Mouse (Mus musculus): ENCODE measurements around the gene Lix1l. TPM values are rescaled to one million over a fixed set of nuclear protein-coding genes. Genes with fewer than 3 reads are reported as not detected.
"Not testable (repeated sequence)": the region's sequence is repeated elsewhere in the genome, so short reads cannot be mapped to it uniquely, and the experiment has no call there.

The Lix1l gene
- total RNA-seq, 2 experiments from 2014 or later = 24.4 to 27.4 TPM

DNA sequence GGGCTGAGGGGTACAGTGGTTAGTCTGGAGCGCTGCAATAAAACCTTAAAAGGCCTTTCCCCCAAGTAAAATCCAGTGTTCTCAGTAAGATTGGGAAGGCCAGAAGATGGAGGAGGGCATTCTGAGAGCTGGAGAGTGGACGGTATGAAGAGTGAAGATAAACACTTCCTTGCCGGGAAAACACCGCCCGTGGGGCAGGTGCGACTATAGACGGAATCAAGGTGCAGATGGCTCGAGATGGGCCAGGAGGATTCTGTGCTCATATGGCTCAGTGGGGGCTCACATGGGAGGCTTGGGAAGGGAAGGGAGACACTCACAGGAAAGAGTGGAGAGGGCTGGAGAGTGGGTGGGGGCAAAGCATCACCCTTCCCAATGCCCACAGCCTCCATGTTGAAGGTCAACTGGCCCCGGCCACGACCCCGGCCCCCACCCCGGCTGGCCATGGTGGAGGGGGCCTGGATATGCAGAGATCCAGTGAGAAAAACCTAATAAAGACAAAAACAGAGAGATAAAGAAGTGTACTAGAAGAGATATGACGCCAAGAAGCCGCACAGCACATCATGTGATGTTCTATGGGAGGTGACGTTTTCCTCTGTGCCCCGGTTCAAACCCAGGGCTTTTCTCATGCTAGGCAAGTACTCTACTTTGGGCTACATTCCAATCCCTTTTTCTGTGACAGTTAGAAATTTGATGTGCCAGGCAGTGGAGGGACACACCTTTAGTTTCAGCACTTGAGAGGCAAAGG is 19.0 kb upstream of the Lix1l start:
- no peak for DNase-seq

- DNase-seq = peak in 1 of 2 experiments; percentile 5
Observed at GRCm38 (mm10) chr3:96583386-96583785, 17.6 kb upstream of the Lix1l start.

GRCm38 (mm10) chr3:96590657-96591056 is 10.3 kb upstream of the Lix1l start:
- no peak for DNase-seq

- DNase-seq = peak; percentile 52 to 72
Observed at GRCm38 (mm10) chr3:96593374-96593773, 7.6 kb upstream of the Lix1l start.

GRCm38 (mm10) chr3:96593790-96594560 is 7.0 kb upstream of the Lix1l start, which contains the start of gene Polr3gl:
Gene Polr3gl, minus strand, starts transcription at chr3:96594181.
- peak; percentile 97 to 98 for DNase-seq

- DNase-seq = no peak
Observed at GRCm38 (mm10) chr3:96594851-96595250, 6.1 kb upstream of the Lix1l start.

DNA sequence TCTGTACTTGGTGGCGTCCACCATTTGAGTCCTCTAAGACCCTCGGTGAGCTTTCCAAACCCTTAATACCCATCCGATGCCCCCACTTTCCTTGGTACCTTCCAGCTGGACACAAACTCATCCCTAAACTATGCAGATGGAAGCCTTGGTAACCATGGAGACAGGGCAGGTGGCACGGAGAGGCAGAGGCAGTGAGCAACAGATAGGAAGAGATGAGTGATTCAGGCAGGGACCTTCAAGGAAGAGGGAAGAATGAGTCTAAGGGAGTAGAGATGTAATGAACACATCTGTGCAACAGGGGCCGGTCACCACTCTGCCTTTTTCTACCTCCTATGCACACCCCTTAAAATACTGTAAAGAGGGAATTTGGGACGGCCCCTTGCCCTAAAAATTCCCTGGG is 5.3 kb upstream of the Lix1l start:
- DNase-seq = no peak

DNA sequence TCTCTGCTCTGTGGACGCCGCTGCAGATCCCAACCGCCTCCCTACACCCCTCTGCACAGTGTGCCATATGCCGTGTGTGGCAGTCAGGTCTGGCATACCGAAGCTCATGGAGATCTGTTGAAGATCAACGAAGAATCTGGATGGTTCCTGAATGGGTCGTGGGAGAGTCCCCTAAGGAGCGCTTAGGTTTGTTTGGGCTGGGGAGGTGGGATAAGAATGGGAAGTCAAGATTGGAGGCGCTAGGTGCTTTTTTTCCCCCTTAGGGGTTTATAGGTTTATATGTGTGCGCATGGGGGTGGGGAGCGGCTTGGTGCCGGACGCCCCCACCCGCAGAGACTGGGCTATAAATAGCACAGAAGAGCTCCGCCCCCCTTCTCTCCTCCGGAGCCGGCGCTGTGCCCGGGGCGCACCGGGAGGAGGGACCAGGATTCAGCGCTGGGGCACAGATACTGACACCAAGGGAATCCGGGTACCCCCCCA is 4.7 kb upstream of the Lix1l start, which contains the start of gene Ankrd34a:
Gene Ankrd34a, plus strand, starts transcription at position 409 of the 480 bp plus-strand sequence.
- peak; percentile 77 to 79 for DNase-seq

- no peak for DNase-seq
Observed at GRCm38 (mm10) chr3:96596855-96597254, 4.1 kb upstream of the Lix1l start.

DNA sequence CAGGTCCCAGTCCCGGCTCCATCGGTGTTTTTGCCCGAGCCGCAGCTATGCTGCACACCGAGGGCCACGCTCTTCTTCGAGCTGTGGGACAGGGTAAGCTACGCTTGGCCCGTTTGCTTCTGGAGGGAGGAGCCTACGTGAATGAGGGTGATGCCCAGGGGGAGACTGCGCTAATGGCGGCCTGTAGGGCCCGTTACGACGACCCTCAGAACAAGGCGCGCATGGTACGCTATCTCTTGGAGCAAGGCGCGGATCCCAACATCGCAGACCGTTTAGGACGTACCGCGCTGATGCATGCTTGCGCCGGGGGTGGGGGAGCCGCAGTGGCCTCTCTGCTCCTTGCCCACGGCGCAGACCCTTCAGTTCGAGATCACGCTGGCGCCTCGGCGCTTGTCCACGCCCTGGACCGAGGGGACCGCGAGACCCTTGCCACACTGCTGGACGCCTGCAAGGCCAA is 3.5 kb upstream of the Lix1l start:
- peak in 1 of 2 experiments; percentile 55 for DNase-seq

DNA sequence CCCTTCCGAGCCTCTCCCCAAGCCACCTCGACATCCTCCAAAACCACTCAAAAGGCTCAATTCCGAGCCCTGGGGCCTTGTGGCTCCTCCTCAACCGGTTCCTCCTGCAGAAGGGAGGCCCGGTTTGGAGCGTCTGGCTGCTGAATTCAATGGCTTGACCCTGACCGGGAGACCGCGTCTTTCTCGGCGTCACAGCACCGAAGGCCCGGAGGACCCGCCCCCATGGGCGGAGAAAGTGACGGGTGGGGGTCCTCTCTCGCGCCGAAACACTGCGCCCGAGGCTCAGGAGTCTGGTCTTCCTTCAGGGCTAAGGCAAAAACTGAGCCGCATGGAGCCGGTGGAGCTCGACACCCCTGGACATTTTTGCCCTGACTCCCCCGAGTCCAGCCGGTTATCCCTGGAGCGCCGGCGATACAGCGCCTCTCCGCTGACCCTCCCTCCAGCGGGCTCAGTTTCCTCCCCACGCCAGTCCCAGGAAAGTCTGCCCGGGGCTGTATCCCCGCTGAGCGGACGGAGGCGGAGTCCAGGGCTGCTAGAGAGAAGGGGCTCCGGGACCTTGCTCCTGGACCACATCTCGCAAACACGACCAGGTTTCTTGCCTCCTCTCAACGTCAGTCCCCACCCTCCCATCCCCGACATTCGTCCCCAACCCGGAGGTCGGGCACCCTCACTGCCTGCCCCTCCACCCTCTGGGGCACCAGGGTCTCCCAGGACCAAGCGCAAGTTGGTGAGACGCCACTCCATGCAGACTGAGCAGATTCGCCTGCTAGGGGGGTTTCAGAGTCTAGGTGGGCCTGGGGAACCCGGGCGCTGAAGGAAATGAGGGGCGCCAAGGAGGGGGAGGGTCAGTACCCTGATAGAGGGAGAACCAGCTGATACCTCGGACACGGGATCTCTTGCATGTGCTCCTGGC is 2.5 kb upstream of the Lix1l start:
- peak; percentile 88 to 89 for DNase-seq

- no peak for DNase-seq
Observed at GRCm38 (mm10) chr3:96599069-96599393, 1.9 kb upstream of the Lix1l start.

DNA sequence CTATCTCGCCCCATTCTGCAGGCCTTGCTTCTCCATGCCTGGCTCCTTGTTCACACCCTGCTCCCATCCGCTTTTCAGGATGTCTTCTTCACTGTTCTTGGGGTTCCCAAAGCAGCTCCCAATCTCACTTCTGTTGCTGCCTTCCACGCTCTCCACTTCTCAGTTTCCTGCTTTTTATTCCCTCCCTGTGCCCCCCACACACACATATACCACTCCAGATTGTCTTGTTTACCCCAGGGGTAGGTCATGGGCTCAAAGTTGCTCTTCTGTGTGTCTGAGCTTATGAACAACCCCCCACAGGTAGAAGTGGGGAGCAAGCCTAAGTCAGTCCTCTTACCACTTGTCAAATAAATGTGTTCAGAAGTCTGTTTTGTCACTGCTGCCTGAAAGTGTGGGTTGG is 1.5 kb upstream of the Lix1l start:
- DNase-seq = no peak

GRCm38 (mm10) chr3:96601251-96601787 is 370 bp downstream of the Lix1l start:
- DNase-seq = peak; percentile 88 to 91

- DNase-seq = peak; percentile 59 to 70
Observed at GRCm38 (mm10) chr3:96601941-96602703, 1.2 kb downstream of the Lix1l start.

- DNase-seq = no peak
Observed at GRCm38 (mm10) chr3:96602704-96603084, 1.7 kb downstream of the Lix1l start.

- peak in 1 of 2 experiments; percentile 38 for DNase-seq
Observed at GRCm38 (mm10) chr3:96603311-96603710, 2.4 kb downstream of the Lix1l start.

DNA sequence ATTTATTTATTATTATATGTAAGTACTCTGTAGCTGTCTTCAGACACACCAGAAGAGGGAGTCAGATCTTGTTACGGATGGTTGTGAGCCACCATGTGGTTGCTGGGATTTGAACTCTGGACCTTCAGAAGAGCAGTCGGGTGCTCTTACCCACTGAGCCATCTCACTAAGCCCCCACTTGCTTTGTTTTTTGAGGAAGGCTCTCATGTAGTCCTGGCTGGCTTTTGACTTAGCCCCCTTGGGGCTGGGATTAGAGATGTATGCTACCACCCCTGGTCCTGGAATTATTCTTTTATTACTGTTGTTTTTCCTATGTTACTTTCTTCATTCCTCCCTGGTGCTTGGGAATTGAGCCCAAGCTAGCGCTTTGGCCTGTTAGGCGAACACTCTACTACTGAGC is 5.1 kb downstream of the Lix1l start:
- not testable (repeated sequence) for DNase-seq

DNA sequence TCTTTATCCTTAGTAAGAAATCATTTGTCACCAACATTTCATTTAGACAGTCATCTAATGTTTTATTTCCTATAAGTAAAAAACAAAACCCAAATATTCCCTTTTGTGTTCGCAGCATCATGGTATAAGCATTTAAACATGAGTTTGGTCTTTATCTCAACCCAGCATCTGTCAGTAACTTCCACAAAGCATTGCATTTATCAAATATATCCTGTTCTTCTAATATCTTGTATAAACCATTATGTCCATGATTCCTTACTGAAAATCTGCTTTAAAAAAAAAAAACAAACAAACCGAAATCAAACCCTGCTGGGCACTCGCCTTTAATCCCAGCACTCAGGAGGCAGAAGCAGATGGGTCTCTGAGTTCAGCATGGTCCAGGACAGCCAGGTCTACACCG is 5.7 kb downstream of the Lix1l start:
- DNase-seq = no peak

GRCm38 (mm10) chr3:96617941-96618340 is 17.0 kb downstream of the Lix1l start:
- DNase-seq = no peak

DNA sequence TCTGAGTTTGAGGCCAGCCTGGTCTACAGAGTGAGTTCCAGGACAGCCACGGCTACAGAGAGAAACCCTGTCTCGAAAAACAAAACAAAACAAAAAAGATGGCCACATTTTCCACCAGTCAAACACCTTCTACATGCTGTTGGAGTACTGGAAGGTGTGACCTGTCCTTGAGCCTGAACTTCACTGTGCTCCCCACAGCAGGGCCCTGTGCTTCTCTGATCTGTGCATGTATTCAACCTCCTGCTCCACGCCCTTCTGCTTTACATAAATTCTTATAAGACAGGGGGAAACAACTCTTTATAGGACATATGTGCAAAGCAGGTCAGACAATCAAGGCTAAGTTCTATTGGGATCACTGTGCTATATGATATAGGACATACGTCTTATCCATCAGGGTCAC is 22.3 kb downstream of the Lix1l start:
- DNase-seq = no peak
